Mouse (Mus musculus) myocyte (in vitro differentiated cells): ENCODE data around the gene Tcf7l1.

Experiments used
- E2F4 ChIP-seq: IDR thresholded peaks from one replicate; pipeline ENCODE4 v1.6.1; 2011; ENCODE audit warnings: mild to moderate bottlenecking, control low read depth, moderate library complexity; ENCODE audit not compliant: insufficient read depth
- MAX ChIP-seq: IDR thresholded peaks from one replicate; pipeline ENCODE4 v1.6.1; 2011; ENCODE audit warnings: low read depth, mild to moderate bottlenecking, control low read depth
- MYOD1 ChIP-seq, 3 experiments: IDR thresholded peaks; one replicate each; pipeline ENCODE4 v1.6.1; 2011; ENCODE audit warnings: control low read depth in 2 of 3, low read depth in 2 of 3, mild to moderate bottlenecking in 2 of 3, moderate library complexity in 1 of 3; ENCODE audit not compliant: insufficient read length in 2 of 3, control insufficient read depth in 1 of 3
- MYOG ChIP-seq, 3 experiments: IDR thresholded peaks; one replicate each; pipeline ENCODE4 v1.6.1; 2011; ENCODE audit warnings: control low read depth in 2 of 3, low read depth in 2 of 3, mild to moderate bottlenecking in 2 of 3; ENCODE audit not compliant: insufficient read length in 2 of 3, control insufficient read depth in 1 of 3, insufficient read depth in 1 of 3
- POLR2A ChIP-seq: IDR thresholded peaks from one replicate; pipeline ENCODE4 v1.6.1; 2011; ENCODE audit warnings: low read depth, mild to moderate bottlenecking, control low read depth, moderate library complexity; ENCODE audit not compliant: insufficient read length
- POLR2AphosphoS2 ChIP-seq: IDR thresholded peaks from one replicate; pipeline ENCODE4 v1.6.1; 2011; ENCODE audit warnings: low read depth, control low read depth; ENCODE audit not compliant: insufficient read length
- TCF3 ChIP-seq: IDR thresholded peaks from one replicate; pipeline ENCODE4 v1.6.1; 2011; ENCODE audit warnings: low read depth, control low read depth; ENCODE audit not compliant: insufficient read length

GRCm38 (mm10) chr6:72752824-72753223 lies 36.2 kb downstream of the Tcf7l1 start:
- no peak for TF ChIP-seq POLR2A
- no peak for TF ChIP-seq POLR2AphosphoS2
- TF ChIP-seq MAX, result no peak
- TF ChIP-seq E2F4, result no peak
- no peak for TF ChIP-seq TCF3
- TF ChIP-seq MYOD1 (IDR thresholded peaks at IDR 0.05; ENCODE audit: control insufficient read depth in 1 of 3, insufficient read length in 2 of 3, low read depth in 2 of 3), result no peak
- no peak for TF ChIP-seq MYOG (IDR thresholded peaks at IDR 0.05; ENCODE audit: control insufficient read depth in 1 of 3, insufficient read depth in 1 of 3, insufficient read length in 2 of 3, low read depth in 2 of 3)
